Mouse (Mus musculus) adrenal gland, adult 18-20 months (tissue): ENCODE measurements around the gene Sec24a. TPM values are rescaled to one million over a fixed set of nuclear protein-coding genes. Genes with fewer than 3 reads are reported as not detected.
A peak's percentile ranks its signal among the peaks of the same experiment; 100 is the strongest.

Experiments used
- DNase-seq, 2 experiments: peaks; one replicate each; pipeline ENCODE4 v3.0.0; 2021 to 2022; ENCODE audit warnings: low spot score in 2 of 2
- total RNA-seq, 2 experiments: library from RNA; stranded (reverse); gene quantifications; 1 replicate in 1 of 2; 2 replicates in 1 of 2; pipeline ENCODE4 v1.2.3; 2021

Gene Sec24a
- total RNA-seq, 2 experiments from 2014 or later: 33.2 to 47.2 TPM

DNA sequence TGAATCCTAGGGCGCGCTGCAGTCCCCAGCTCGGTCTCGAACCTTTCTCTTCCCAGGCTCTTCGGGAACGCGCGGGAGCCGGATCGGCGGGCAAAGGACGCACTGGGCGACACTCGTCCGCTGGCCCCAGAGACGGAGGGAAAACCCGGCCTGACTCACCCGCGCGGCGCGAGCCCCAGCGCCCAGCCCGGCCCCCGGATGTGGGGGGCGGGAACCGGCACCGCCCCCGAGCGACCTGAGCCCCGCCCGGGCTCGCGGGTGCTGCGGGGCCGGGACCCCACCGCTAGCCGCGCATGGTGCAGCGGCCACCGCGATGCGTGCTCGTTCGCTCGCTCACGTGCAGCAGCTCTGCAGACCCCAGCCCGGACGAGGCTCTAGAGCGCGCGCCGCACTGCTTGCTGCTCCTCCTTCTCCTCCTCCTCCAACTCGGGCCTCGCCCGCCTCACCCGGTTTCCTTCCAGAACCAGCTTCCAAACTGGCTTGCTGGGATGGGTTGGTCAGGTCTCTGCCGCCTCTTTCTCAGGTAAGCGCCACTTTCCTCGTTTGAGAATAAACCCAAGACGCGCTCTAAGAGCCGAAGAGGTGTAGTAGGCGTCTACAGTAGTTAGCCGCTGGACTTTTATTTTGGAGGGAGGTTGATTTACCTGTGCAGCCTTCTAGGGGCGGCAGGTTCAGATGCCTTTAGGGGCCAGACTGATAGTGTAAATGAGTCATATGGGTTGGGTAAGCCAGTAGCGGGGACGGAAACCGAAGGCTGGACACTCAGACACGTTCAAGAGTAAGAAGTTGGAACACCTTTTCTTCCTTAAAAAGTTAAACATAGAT lies 112.5 kb downstream of the Sec24a start, which contains the start of the genes N4bp3 and D930048N14Rik:
Gene N4bp3 (minus strand): TSS at position 152 of the 825 bp plus-strand sequence.
Gene D930048N14Rik (plus strand): TSS at position 264 of the 825 bp plus-strand sequence.
- peak; percentile 85 to 86 for DNase-seq

DNA sequence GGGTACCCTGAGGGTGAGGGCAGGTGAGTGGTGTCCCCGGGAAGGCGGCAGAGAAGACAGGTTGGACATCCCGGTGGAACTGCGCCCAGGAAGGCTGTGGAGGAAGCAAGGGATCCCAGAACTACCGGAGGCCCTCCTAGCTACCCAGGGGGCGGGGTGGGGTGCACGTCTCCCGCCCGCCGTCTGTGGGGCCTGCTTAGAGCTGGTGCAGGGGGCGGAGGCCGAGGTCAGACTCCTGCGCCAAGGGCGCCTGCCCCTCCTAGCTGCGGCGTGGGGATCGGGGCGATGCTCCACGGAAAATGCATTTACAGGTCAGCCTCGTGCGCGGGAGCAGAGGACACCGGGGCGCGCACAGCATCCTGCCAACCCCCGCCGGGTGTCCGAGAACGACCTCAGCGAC lies 113.2 kb downstream of the Sec24a start:
- no peak for DNase-seq

DNA sequence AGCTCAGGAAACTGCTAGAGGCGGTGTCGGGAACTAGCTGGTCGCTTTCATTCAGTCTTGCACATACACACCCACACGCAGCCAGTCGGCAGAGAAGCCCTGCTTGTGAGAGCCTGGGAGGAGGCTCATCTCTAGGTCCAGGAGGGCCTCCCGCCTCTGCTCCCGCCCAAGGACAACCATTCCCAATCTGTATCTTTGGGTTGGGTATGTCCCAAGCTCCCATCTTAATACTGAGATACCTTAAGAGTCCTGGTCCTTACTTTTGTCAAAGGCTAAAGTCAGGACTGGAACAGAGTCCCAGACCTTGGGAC lies 113.6 kb downstream of the Sec24a start:
- no peak for DNase-seq

DNA sequence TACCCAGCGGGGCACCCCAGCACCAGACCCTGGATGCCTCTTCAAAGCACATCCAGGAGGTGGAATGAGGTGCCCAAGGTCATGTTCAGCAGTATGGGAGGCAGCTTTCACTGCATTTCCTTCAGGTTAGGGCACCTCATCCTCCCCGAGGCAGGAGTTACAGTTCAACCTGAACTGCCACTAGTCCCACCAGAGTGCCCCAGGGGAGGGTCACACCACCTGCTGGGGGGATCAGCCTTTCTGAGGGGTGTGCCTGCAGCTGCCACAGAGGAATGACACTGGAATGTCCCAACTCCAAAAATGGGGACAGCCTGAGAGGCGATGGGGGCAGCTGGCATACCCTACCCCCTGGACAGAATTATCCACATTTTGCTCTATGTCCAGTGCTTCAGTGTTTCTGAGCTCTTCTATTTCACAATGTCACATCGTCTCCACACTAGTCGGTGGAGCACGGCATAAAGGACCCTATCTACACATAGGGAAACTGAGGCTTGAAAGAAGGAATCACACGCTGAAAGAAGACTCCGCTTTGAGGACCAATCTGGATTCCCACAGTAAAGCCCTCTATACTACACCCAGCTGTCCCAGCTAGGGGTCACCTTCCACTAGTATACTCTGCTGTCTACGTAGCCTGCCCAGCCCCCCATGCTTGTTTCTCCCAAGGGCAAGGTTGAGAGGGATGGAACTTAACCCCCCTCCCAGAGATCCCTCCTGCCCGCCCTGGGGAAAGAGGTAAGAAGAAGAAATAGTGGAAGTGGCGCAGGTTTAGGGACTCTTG lies 114.1 kb downstream of the Sec24a start:
- DNase-seq: no peak

DNA sequence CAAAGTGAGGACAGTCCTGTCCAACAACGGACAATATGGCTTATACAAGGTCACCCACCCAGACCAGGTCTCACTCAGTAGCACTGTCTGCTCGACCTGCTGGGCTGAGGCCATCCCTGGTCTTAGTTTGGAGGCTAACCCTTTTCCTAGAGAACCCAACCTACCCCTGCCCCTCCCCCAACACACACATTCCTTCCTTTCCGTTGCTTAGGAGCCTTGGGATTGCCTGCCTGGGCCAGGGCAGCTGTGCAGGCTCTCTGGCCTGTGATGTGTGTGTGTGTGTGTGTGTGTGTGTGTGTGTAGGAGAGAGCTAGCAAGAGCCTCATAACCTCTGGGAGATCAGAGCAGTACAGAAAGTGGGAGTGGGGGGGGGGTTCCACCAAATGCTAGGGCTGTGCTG lies 114.9 kb downstream of the Sec24a start:
- DNase-seq: no peak

DNA sequence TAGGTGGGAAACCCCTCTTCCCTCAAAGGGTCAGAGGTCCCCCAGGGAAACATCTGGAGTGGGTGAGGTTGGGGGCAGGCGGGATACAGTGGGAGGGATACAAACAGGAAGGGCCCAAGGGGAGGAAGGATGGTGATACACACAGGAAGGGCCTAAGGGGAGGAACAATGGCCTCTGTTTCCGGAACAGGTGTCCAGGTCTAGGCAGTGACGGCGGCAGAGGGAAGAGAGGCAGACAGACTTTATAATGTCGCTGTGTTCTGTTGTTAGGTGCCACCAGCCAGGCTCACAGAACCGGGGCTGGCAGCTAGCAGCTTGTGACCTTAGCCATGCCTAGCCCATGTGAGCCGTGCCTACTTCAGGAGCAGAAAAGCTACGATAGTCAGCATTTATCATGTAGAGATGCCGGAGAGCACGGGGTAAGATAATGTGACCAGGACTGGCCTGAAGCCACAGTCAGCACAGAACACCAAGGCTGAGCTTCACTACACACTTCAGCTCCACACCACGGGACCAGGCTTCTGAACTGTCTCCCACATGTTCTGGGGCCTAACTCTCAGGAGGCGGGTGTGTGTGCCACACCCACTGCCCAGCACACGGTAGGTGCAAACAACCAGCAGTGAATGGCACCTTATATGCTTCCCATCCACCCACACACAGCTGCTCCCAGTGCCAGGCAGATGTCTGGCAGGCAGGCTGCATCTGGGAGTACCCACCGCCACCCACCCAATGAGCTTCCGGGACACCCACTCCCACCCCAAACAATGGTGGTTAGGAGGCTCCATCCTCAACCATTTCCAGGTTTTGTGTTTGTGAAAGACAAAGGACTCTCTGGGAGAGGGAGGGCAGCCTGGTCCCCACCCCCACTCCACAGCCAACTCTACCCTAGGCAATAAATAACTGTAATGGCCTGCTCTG lies 116.4 kb downstream of the Sec24a start:
- DNase-seq: no peak

DNA sequence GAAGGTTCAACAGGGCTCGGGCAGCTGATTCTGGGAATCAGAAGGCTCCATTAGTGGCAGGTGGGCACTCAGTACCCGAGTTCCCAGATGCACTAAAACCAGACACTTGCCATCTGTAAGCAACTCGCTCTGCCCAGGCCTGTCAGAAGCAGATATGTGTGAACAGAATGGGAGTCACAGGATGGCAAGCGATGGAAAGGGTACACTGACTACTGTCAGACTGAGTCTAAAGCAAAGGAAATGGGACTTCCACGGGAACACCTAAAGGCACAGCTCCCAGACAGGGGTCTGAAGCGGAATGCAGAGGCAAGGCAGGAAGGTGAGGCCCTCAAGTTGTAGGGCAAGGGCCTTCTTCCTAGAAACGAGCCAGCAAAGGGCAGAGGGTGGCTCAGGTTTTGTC lies 117.2 kb downstream of the Sec24a start:
- DNase-seq: no peak

DNA sequence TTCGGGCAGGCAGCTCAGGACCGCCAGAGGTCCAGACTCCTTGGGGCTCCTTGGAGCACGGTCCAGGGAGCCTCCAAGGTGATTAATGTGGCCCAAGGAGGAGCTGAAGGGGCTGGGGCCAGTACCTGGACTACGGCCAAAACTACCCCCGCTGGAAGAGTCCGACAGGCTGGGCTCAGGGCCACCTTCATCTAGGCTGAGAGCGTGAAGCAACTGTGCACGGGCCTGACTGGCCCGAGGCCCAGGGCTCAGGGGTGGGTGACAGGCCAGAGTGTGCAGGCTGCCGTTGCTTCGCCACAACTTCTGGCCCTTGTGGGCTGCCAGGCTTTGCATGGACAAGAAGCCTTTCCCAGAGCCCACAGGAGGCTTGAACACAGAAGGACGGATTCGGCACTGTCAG lies 118.1 kb downstream of the Sec24a start:
- no peak for DNase-seq

DNA sequence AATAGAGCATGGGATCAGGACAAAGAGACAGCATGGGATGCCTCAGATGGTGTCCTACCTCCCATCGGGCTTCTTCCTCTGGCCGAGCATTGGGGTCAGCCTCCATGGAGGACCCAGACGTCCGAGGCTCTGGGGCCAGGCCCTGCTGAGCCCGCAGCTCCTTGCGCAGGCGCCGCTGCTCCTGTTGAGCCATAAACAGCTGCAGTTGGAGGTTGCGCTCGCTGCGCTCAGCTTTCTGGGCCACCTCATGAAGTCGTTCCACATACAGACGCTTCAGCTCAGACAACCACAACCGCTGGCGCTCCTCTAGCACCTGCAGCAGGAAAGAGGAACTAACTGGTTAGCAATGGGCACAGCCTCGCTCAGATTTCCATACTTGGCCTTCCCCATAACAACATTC lies 119.2 kb downstream of the Sec24a start:
- no peak for DNase-seq

DNA sequence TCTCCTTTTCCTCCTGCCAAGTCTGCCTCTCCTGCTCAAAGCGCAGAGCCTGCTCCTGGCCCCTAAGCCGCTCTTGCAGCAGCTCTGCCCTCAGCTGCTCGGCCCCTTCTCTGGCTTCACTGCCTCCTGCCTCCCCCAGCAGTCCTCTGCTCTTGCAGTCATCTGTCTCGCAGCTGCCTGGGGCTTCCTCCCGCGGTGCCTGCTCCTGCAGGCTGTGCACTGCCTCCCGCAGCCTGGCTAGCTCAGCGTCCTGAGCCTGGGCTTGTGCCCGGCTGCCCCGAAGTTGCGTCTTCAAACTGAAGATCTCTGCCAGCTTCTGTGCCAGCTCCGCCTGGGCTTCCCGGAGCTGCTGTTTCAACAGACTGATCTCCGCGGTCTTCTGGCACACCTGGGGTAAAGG lies 119.7 kb downstream of the Sec24a start:
- no peak for DNase-seq

DNA sequence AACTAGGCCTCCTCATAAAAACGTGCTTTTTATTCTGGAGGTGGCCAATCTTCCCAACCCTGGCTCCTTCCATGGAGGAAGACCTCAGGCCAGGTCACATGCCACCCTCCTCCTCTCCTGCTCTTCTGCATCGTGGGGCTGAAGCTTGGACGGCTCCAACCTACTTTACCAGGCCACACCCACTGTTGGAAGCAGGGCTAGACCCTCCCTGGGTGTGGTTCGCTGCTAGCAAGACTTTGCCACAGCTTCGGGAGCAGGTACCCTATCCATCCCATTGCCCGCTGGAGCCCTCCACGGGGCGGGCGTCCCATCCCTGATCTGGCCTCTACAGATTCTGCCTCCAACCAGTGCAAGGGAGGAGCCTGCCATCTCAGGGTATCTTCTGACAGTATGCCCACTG lies 120.2 kb downstream of the Sec24a start:
- DNase-seq: no peak

Other genes with a start within 250 kb of the Sec24a start
- gene Phykpl, start 178.9 kb downstream of the Sec24a start, total RNA-seq: 10 to 100 TPM; 20.9 to 24.6 TPM
- 100 to 1,000 TPM; 254 to 336 TPM for gene Hnrnpab, start 156.8 kb downstream of the Sec24a start, total RNA-seq
- gene Nhp2, start 143.9 kb downstream of the Sec24a start, total RNA-seq: 10 to 100 TPM; 53.3 to 68.6 TPM
- 10 to 100 TPM; 30.0 to 47.2 TPM for gene Rmnd5b, start 127.7 kb downstream of the Sec24a start, total RNA-seq
- 1 to 10 TPM; 6.3 to 7.7 TPM for gene N4bp3, start 112.8 kb downstream of the Sec24a start, total RNA-seq
- 1 to 10 TPM; 1.3 TPM for gene D930048N14Rik, start 112.7 kb downstream of the Sec24a start, total RNA-seq
- gene 0610009B22Rik, start 74.8 kb downstream of the Sec24a start, total RNA-seq: 10 to 100 TPM; 45.2 to 57.2 TPM
- 100 to 1,000 TPM; 109 to 110 TPM for gene Sar1b, start 53 bp upstream of the Sec24a start, total RNA-seq
- gene Jade2, start 94.0 kb upstream of the Sec24a start, total RNA-seq: 10 to 100 TPM; 19.2 to 19.7 TPM
- gene Cdkn2aipnl, start 204.0 kb upstream of the Sec24a start, total RNA-seq: 10 to 100 TPM; 15.1 to 20.1 TPM
- gene Ube2b, start 237.1 kb upstream of the Sec24a start, total RNA-seq: 100 to 1,000 TPM; 154 to 164 TPM
- 1 to 10 TPM; 3.5 to 7.0 TPM for gene Cdkl3, start 240.6 kb upstream of the Sec24a start, total RNA-seq